ENCODE assay signal across 8 mouse cellular contexts in genomic region chr2:156179046-156179795, GRCm38 (mm10). TPM values are rescaled to one million over a fixed set of nuclear protein-coding genes. Genes with fewer than 3 reads are reported as not detected.
DNase-seq lines count a peak whose midpoint lies in the region; ATAC-seq and TF ChIP-seq lines count a peak whose summit lies in the region.

No protein-coding gene starts in this region.

- TF ChIP-seq POLR2A in myocyte (IDR thresholded peaks at IDR 0.05; ENCODE audit: insufficient read length, low read depth): peak; percentile 25

- DNase-seq in 3T3-L1 (ENCODE audit: low read depth, low spot score): peak; percentile 68
- DNase-seq in adrenal gland, postnatal 25 days: peak; percentile 79
- peak; percentile 70 for DNase-seq in heart, adult 8-10 months (ENCODE audit: low spot score)
- peak; percentile 78 for DNase-seq in kidney, adult 9 months
- DNase-seq in liver, embryonic 11.5 days (ENCODE audit: low spot score): peak; percentile 86
- peak; percentile 83 to 92 for DNase-seq in spleen, postnatal 4 days (ENCODE audit: low spot score in 2 of 2)

- H3K4me3 ChIP-seq in embryonic facial prominence, embryonic 13.5 days: peak overlapping the region; percentile 99
- peak overlapping the region; percentile 100 for H3K4me3 ChIP-seq in liver, embryonic 11.5 days (ENCODE audit: low read depth, low read length)
- H3K4me3 ChIP-seq in myocyte: peak overlapping the region; percentile 97

- H3K4me1 ChIP-seq in embryonic facial prominence, embryonic 13.5 days: peaks cover 21% of the 10 kb centered on the region
- peaks cover 19% of the 10 kb centered on the region for H3K4me1 ChIP-seq in liver, embryonic 11.5 days (replicated peaks; ENCODE audit: control insufficient read depth, insufficient read depth, low read length)

- WGBS in embryonic facial prominence, embryonic 13.5 days: under 1% methylated on average over 47 of the region's 47 CpGs
- WGBS in liver, embryonic 11.5 days: under 1% methylated on average over 47 of the region's 47 CpGs

- peak; percentile 60 for ATAC-seq in embryonic facial prominence, embryonic 13.5 days (ENCODE audit: insufficient number of reproducible peaks, insufficient read depth, low FRiP score, low TSS enrichment, low read depth)
- ATAC-seq in liver, embryonic 11.5 days (replicated peaks; ENCODE audit: low FRiP score): peak; percentile 25

- H3K36me3 ChIP-seq in embryonic facial prominence, embryonic 13.5 days: peaks cover 26% of the 10 kb centered on the region
- H3K36me3 ChIP-seq in liver, embryonic 11.5 days (ENCODE audit: control insufficient read depth, insufficient read depth, low read length): peaks cover 8% of the 10 kb centered on the region
- H3K36me3 ChIP-seq in myocyte (ENCODE audit: control insufficient read depth, insufficient read depth): peaks cover 47% of the 10 kb centered on the region

- H3K79me2 ChIP-seq in myocyte (ENCODE audit: control insufficient read depth, insufficient read depth): peaks cover 64% of the 10 kb centered on the region

- H3K9me3 ChIP-seq in embryonic facial prominence, embryonic 13.5 days: no peaks in the 10 kb centered on the region
- H3K9me3 ChIP-seq in liver, embryonic 11.5 days (ENCODE audit: control insufficient read depth, low read length): no peaks in the 10 kb centered on the region

- H3K27me3 ChIP-seq in embryonic facial prominence, embryonic 13.5 days: no peaks in the 10 kb centered on the region
- H3K27me3 ChIP-seq in liver, embryonic 11.5 days (replicated peaks; ENCODE audit: control insufficient read depth, insufficient read depth, low read length): no peaks in the 10 kb centered on the region
- H3K27me3 ChIP-seq in myocyte (ENCODE audit: control insufficient read depth, insufficient read depth, insufficient read length): no peaks in the 10 kb centered on the region

- H3ac ChIP-seq in myocyte (ENCODE audit: control insufficient read depth, insufficient read length): peak overlapping the region; percentile 77

- H3K27ac ChIP-seq in embryonic facial prominence, embryonic 13.5 days: peak overlapping the region; percentile 98
- H3K27ac ChIP-seq in liver, embryonic 11.5 days (ENCODE audit: low read depth, low read length): peak overlapping the region; percentile 97

- H3K4me2 ChIP-seq in embryonic facial prominence, embryonic 13.5 days: peak overlapping the region; percentile 87
- H3K4me2 ChIP-seq in liver, embryonic 11.5 days: peak overlapping the region; percentile 97
- H3K4me2 ChIP-seq in myocyte (ENCODE audit: low read depth): peak overlapping the region; percentile 93

- H3K9ac ChIP-seq in embryonic facial prominence, embryonic 13.5 days: peak overlapping the region; percentile 100
- H3K9ac ChIP-seq in liver, embryonic 11.5 days (ENCODE audit: low read depth, low read length): peak overlapping the region; percentile 100

TF ChIP-seq in myocyte, 11 proteins besides CTCF, POLR2A, EP300 and RAD21:
- TF ChIP-seq POLR2AphosphoS2 (IDR thresholded peaks at IDR 0.05; ENCODE audit: insufficient read length, low read depth) (no peak), SRF (IDR thresholded peaks at IDR 0.05; ENCODE audit: control insufficient read depth, insufficient read length, low read depth) (no peak), E2F4 (IDR thresholded peaks at IDR 0.05; ENCODE audit: insufficient read depth) (peak; percentile 43)

RNA-seq across cellular contexts. Expression of gene Rbm39, which starts 0.8 kb away (rescaled TPM):
- total RNA-seq in adrenal gland, postnatal 25 days (2021): 413 and 478 TPM in 2 replicates
- 862 and 870 TPM in 2 replicates for polyA plus RNA-seq in embryonic facial prominence, embryonic 13.5 days (2015; fragmentation: Nextera tagmentation; extraction: Ambion mirVana)
- total RNA-seq in heart, adult 8-10 months (2022): 100 to 1,000 TPM; 107 to 140 (median 123) TPM
- 485 and 514 TPM in 2 replicates for polyA plus RNA-seq in liver, embryonic 11.5 days (2014; fragmentation: Nextera tagmentation; extraction: Ambion mirVana)
- 53.7 TPM for polyA plus RNA-seq in myocyte (2012; fragmentation: generic; extraction: Trizol)

RNA-seq across cellular contexts. Expression of gene Phf20, which starts 17.0 kb away (rescaled TPM):
- 33.1 and 41.2 TPM in 2 replicates for total RNA-seq in adrenal gland, postnatal 25 days (2021)
- polyA plus RNA-seq in embryonic facial prominence, embryonic 13.5 days (2015; fragmentation: Nextera tagmentation; extraction: Ambion mirVana): 90.3 and 95.8 TPM in 2 replicates
- total RNA-seq in heart, adult 8-10 months (2022): 10 to 100 TPM; 13.5 to 25.1 (median 19.2) TPM
- 33.8 and 42.9 TPM in 2 replicates for polyA plus RNA-seq in liver, embryonic 11.5 days (2014; fragmentation: Nextera tagmentation; extraction: Ambion mirVana)
- 13.4 TPM for polyA plus RNA-seq in myocyte (2012; fragmentation: generic; extraction: Trizol)

RNA-seq across cellular contexts. Expression of gene Nfs1, which starts 35.2 kb away (rescaled TPM):
- 93.5 and 99.3 TPM in 2 replicates for total RNA-seq in adrenal gland, postnatal 25 days (2021)
- 35.4 and 39.3 TPM in 2 replicates for polyA plus RNA-seq in embryonic facial prominence, embryonic 13.5 days (2015; fragmentation: Nextera tagmentation; extraction: Ambion mirVana)
- 100 to 1,000 TPM; 104 to 115 (median 107) TPM for total RNA-seq in heart, adult 8-10 months (2022)
- polyA plus RNA-seq in liver, embryonic 11.5 days (2014; fragmentation: Nextera tagmentation; extraction: Ambion mirVana): 87.5 and 91.4 TPM in 2 replicates
- polyA plus RNA-seq in myocyte (2012; fragmentation: generic; extraction: Trizol): 42.8 TPM

RNA-seq across cellular contexts. Expression of gene Romo1, which starts 35.4 kb away (rescaled TPM):
- 259 and 329 TPM in 2 replicates for total RNA-seq in adrenal gland, postnatal 25 days (2021)
- 383 and 419 TPM in 2 replicates for polyA plus RNA-seq in embryonic facial prominence, embryonic 13.5 days (2015; fragmentation: Nextera tagmentation; extraction: Ambion mirVana)
- 100 to 1,000 TPM; 303 to 403 (median 332) TPM for total RNA-seq in heart, adult 8-10 months (2022)
- polyA plus RNA-seq in liver, embryonic 11.5 days (2014; fragmentation: Nextera tagmentation; extraction: Ambion mirVana): 371 and 439 TPM in 2 replicates
- 417 TPM for polyA plus RNA-seq in myocyte (2012; fragmentation: generic; extraction: Trizol)

RNA-seq across cellular contexts. Expression of gene Gm28036, which starts 52.3 kb away (rescaled TPM):
- 17.5 and 21.0 TPM in 2 replicates for total RNA-seq in adrenal gland, postnatal 25 days (2021)
- polyA plus RNA-seq in embryonic facial prominence, embryonic 13.5 days (2015; fragmentation: Nextera tagmentation; extraction: Ambion mirVana): 20.4 and 21.7 TPM in 2 replicates
- 10 to 100 TPM in 2 of 4 experiments, 1 to 10 TPM in 2; 9.4 to 12.1 (median 10.2) TPM for total RNA-seq in heart, adult 8-10 months (2022)
- polyA plus RNA-seq in liver, embryonic 11.5 days (2014; fragmentation: Nextera tagmentation; extraction: Ambion mirVana): 10.8 and 12.1 TPM in 2 replicates
- 10.0 TPM for polyA plus RNA-seq in myocyte (2012; fragmentation: generic; extraction: Trizol)

Comparison
In these comparisons a context has a peak if more than half of its experiments do, and no peak if none do; other contexts are left out.
1. Peak in every context shown above with its lines: DNase-seq, ATAC-seq, H3K4me3 ChIP-seq and H3K27ac ChIP-seq.